Mouse (Mus musculus) central nervous system, embryonic 11.5 days (tissue): ENCODE measurements around the gene Swt1. TPM values are rescaled to one million over a fixed set of nuclear protein-coding genes. Genes with fewer than 3 reads are reported as not detected.

ENCODE experiments used
- polyA plus RNA-seq: library from polyadenylated mRNA; depleted of rRNA; stranded (reverse); fragments of >200 nt; gene quantifications from 2 replicates; pipeline ENCODE4 v1.2.3, GENCODE M21; 2012; rRNA removed

Gene Swt1
- 21.7 and 29.8 TPM in 2 replicates for polyA plus RNA-seq

GRCm38 (mm10) chr1:151428263-151429221 is at the start of gene Swt1, which contains the start of gene Trmt1l:
Gene Swt1, minus strand, starts transcription at chr1:151428455.
Gene Trmt1l, plus strand, starts transcription at chr1:151428542.

DNA sequence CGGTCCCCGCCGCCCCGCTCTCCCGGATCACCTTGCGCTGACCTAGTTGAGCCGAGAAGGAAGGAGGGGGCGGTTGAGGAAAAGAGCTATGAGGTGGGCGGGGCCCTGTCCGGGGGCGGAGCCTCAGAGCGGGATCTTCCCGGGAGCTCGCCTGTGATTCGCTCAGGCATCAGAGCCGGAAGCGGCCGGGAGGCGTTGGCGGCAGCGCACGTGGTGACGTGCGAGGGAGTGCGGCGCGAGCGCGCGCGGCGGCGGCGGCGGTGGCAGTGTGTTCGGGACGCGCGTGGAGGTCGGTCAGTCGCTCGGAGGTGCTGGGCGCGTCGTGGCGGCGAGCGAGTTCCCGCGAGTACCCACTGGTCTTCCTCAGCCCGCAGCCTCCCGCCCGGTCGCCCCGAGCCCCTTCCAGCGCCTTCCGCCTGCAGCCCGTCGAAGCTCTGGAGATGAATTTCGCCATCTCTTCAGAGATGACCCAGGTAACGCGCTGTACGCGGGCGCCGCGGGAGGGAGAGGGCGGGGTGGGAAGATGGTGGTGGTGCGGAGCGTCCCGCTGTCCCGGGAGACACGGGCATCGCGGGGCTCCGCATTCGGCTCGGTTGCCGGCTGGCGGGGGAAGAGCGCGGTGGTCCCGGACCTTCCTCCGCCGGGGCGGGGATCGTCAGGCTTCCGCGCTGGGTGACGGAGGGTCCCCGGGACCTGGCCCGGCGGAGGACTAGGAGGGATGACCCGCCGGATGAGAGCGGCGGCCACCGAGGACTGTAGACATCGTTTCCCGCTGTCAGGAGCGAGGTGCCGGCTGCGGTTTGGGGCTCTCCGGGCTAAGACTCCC is 83.8 kb downstream of the Swt1 start, which contains the start of gene Ivns1abp:
Gene Ivns1abp, plus strand, starts transcription at position 195 of the 826 bp plus-strand sequence.

Other genes with a start within 250 kb of the Swt1 start
- 0.30 and 0.78 TPM in 2 replicates for gene Gm47985, start 245.9 kb downstream of the Swt1 start, polyA plus RNA-seq
- 0.18 and 0.32 TPM in 2 replicates for gene Gm8947, start 236.1 kb downstream of the Swt1 start, polyA plus RNA-seq
- gene Gm47995, start 230.0 kb downstream of the Swt1 start, polyA plus RNA-seq = 0.22 and 0.29 TPM in 2 replicates
- gene 3110040M04Rik, start 224.3 kb downstream of the Swt1 start, polyA plus RNA-seq = 0.20 and 0.47 TPM in 2 replicates
- 0.14 and 0.19 TPM in 2 replicates for gene Gm47996, start 218.3 kb downstream of the Swt1 start, polyA plus RNA-seq
- gene Ivns1abp, start 84.0 kb downstream of the Swt1 start, polyA plus RNA-seq = 303 and 311 TPM in 2 replicates
- 35.5 and 35.6 TPM in 2 replicates for gene Trmt1l, start 87 bp upstream of the Swt1 start, polyA plus RNA-seq
- 101 and 136 TPM in 2 replicates for gene Rnf2, start 72.5 kb upstream of the Swt1 start, polyA plus RNA-seq
- 0.66 and 1.1 TPM in 2 replicates for gene Fam129a, start 142.7 kb upstream of the Swt1 start, polyA plus RNA-seq